Mouse (Mus musculus) spleen, adult 2 months (tissue): ENCODE data around the gene Ncoa1. TPM values are rescaled to one million over a fixed set of nuclear protein-coding genes. Genes with fewer than 3 reads are reported as not detected.
A peak's percentile ranks its signal among the peaks of the same experiment; 100 is the strongest.

ENCODE experiments used
- DNase-seq, 2 experiments: peaks; one replicate each; pipeline versions ENCODE4 v3.0.0 to v3.0.0-alpha.2; 2012 to 2021; ENCODE audit warnings: low spot score in 2 of 2, low read depth in 1 of 2
- H3K27ac ChIP-seq: fragments of 200-500 bp; 2 replicates; pipeline ENCODE4 v1.5.1; 2012; ENCODE audit warnings: low read length, inconsistent platforms; ENCODE audit not compliant: insufficient read depth
- H3K27me3 ChIP-seq: fragments of 200-500 bp; 2 replicates; pipeline ENCODE4 v1.6.1; 2012; ENCODE audit warnings: mild to moderate bottlenecking, moderate library complexity, low read length, inconsistent platforms; ENCODE audit not compliant: control insufficient read depth, insufficient read depth
- H3K36me3 ChIP-seq: fragments of 200-500 bp; 2 replicates; pipeline ENCODE4 v1.6.1; 2012; ENCODE audit warnings: mild to moderate bottlenecking, low read length, inconsistent platforms; ENCODE audit not compliant: control insufficient read depth, insufficient read depth
- H3K4me1 ChIP-seq: fragments of 200-500 bp; 2 replicates; pipeline ENCODE4 v1.6.1; 2011; ENCODE audit warnings: inconsistent platforms; ENCODE audit not compliant: control insufficient read depth, insufficient read depth, insufficient read length
- H3K4me3 ChIP-seq: fragments of 200-500 bp; 2 replicates; pipeline ENCODE4 v1.5.1; 2011; ENCODE audit warnings: mild to moderate bottlenecking, inconsistent platforms; ENCODE audit not compliant: insufficient read depth, insufficient read length; ENCODE audit errors: extremely low read depth
- CTCF ChIP-seq: fragments of 200-500 bp; IDR thresholded peaks from 2 replicates; pipeline ENCODE4 v1.5.1; 2011; ENCODE audit warnings: mild to moderate bottlenecking, inconsistent platforms; ENCODE audit not compliant: insufficient read depth, insufficient read length, insufficient replicate concordance; ENCODE audit errors: extremely low read depth
- POLR2A ChIP-seq: fragments of 200-500 bp; IDR thresholded peaks from 2 replicates; pipeline ENCODE4 v1.6.1; 2011; ENCODE audit warnings: low read depth, low read length, inconsistent platforms
- WGBS: fragments of 180-500 bp; shearing (Covaris S2); methylation state at CpG from one replicate; pipeline ENCODE4 v1.1.7; 2018; 5-methylcytosine and 5-hydroxymethylcytosine counted together
- polyA plus RNA-seq: library from polyadenylated mRNA; depleted of rRNA; stranded (reverse); fragments of >200 nt; gene quantifications from 2 replicates; pipeline ENCODE4 v1.2.3, GENCODE M21; 2012; rRNA removed

The Ncoa1 gene
- 14.7 and 19.5 TPM in 2 replicates for polyA plus RNA-seq

- Histone ChIP-seq H3K27ac (peak within 1 kb of the TSS; percentile 81), H3K4me1 (peaks cover 5% of the 10 kb centered on the region; the same call in 1 of the 2 replicates), H3K4me3 (peak within 1 kb of the TSS; percentile 90), H3K36me3 (no peaks in the 10 kb centered on the region), H3K27me3 (no peaks in the 10 kb centered on the region)
- peak; percentile 33 to 71 for DNase-seq
- WGBS, result 2% methylated on average over 68 of the region's 98 CpGs
- no peak for TF ChIP-seq CTCF
- peak; percentile 45 for TF ChIP-seq POLR2A
Observed at GRCm38 (mm10) chr12:4476832-4477671, at the start of gene Ncoa1. Gene Ncoa1, minus strand, starts transcription at chr12:4477182.

GRCm38 (mm10) chr12:4524546-4524945 lies 47.6 kb upstream of the Ncoa1 start:
- no peak overlapping the region for H3K27ac ChIP-seq
- 73% methylated on average over 7 of the region's 7 CpGs for WGBS
- H3K4me3 ChIP-seq, result no peak overlapping the region
- H3K4me1 ChIP-seq, result no peaks in the 10 kb centered on the region
- no peak for DNase-seq
- H3K36me3 ChIP-seq, result no peaks in the 10 kb centered on the region
- TF ChIP-seq CTCF (no peak), POLR2A (no peak)
- no peaks in the 10 kb centered on the region for H3K27me3 ChIP-seq

- DNase-seq, result no peak
- H3K27ac ChIP-seq, result no peak overlapping the region
- no peaks in the 10 kb centered on the region for H3K36me3 ChIP-seq
- H3K27me3 ChIP-seq, result no peaks in the 10 kb centered on the region
- H3K4me1 ChIP-seq, result no peaks in the 10 kb centered on the region
- 92% methylated on average over 9 of the region's 9 CpGs for WGBS
- no peak overlapping the region for H3K4me3 ChIP-seq
- TF ChIP-seq CTCF, result no peak
- no peak for TF ChIP-seq POLR2A
Observed at GRCm38 (mm10) chr12:4523688-4524298, 46.8 kb upstream of the Ncoa1 start.

DNA sequence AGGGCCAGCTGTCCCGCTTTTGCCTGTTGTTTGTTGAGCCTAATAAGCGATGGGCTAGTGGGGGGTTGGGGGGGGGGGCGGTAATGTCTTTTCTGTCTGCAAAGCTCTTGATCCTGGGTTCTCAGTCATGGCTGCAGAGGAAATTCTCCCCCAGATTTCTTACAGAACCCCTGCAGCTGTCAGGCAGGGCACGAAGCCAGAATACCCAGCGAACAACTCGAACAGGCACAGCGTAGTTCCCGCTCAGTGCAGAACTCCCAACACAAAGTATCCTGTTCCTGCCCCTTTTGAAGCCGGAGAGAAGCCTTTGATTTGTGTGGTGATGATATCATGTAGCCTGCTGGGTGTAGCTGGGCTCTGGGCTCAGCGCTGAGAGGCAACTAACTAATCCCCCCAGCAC lies 46.2 kb upstream of the Ncoa1 start:
- Histone ChIP-seq H3K4me3 (no peak overlapping the region), H3K36me3 (no peaks in the 10 kb centered on the region), H3K4me1 (no peaks in the 10 kb centered on the region), H3K27me3 (no peaks in the 10 kb centered on the region), H3K27ac (no peak overlapping the region)
- TF ChIP-seq CTCF, result no peak
- TF ChIP-seq POLR2A, result no peak
- DNase-seq, result no peak
- 72% methylated on average over 10 of the region's 10 CpGs for WGBS

- no peak for DNase-seq
- no peaks in the 10 kb centered on the region for H3K27me3 ChIP-seq
- H3K36me3 ChIP-seq, result no peaks in the 10 kb centered on the region
- WGBS, result 89% methylated on average over 11 of the region's 11 CpGs
- H3K4me1 ChIP-seq, result no peaks in the 10 kb centered on the region
- H3K27ac ChIP-seq, result no peak overlapping the region
- TF ChIP-seq CTCF (no peak), POLR2A (no peak)
- no peak overlapping the region for H3K4me3 ChIP-seq
Observed at GRCm38 (mm10) chr12:4518957-4519356, 42.0 kb upstream of the Ncoa1 start.

DNA sequence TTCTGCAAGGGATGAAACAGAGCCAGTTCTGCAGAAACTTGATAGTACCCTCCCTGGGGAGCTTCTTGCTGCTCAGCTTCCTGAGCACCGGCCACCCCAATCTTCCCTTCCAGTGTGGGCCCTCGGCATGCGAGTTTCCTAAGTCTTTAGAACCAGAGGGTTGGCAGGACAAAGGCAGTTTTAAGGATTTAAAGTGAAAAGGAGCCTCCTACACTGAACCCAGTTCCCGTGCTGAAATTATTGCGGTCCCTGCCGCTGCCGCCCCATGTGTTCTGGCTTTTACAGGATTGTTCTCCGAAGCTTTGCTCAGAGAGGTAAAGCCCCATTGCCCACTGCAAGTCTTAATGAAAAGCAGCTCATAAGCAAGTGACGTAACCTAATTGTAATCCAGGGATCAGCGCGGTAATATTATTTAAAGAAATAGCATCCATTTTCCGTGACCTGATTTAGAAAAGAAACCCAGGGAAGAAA lies 32.6 kb upstream of the Ncoa1 start:
- H3K36me3 ChIP-seq, result no peaks in the 10 kb centered on the region
- H3K27me3 ChIP-seq, result no peaks in the 10 kb centered on the region
- DNase-seq, result no peak
- WGBS, result 85% methylated on average over 12 of the region's 12 CpGs
- H3K4me1 ChIP-seq, result no peaks in the 10 kb centered on the region
- no peak for TF ChIP-seq CTCF
- TF ChIP-seq POLR2A, result no peak
- no peak overlapping the region for H3K27ac ChIP-seq
- no peak overlapping the region for H3K4me3 ChIP-seq
